Mouse (Mus musculus) E14TG2a.4 (cell line): Measurements from ENCODE around the gene Asap3.

Experiments used
- CTCF ChIP-seq: conservative IDR thresholded peaks from 2 replicates; pipeline ENCODE4 v1.5.1; 2014; ENCODE audit warnings: low read length
- NANOG ChIP-seq: IDR thresholded peaks from 2 replicates; pipeline ENCODE4 v1.6.1; 2014; ENCODE audit warnings: borderline replicate concordance, low read length, mixed read lengths
- POU5F1 ChIP-seq: IDR thresholded peaks from 2 replicates; pipeline ENCODE4 v1.6.1; 2014; ENCODE audit warnings: low read length, borderline replicate concordance

GRCm38 (mm10) chr4:136196201-136196600 lies 10.0 kb upstream of the Asap3 start:
- no peak for TF ChIP-seq CTCF
- no peak for TF ChIP-seq NANOG
- TF ChIP-seq POU5F1, result no peak
